Mouse (Mus musculus): ENCODE data around the gene Cxcl17. TPM values are rescaled to one million over a fixed set of nuclear protein-coding genes. Genes with fewer than 3 reads are reported as not detected.
"Not testable (repeated sequence)": the region's sequence is repeated elsewhere in the genome, so short reads cannot be mapped to it uniquely, and the experiment has no call there.

The Cxcl17 gene
- polyA plus RNA-seq (2016; fragmentation: Nextera tagmentation; extraction: Ambion mirVana) = 0.69 and 0.75 TPM in 2 replicates

DNA sequence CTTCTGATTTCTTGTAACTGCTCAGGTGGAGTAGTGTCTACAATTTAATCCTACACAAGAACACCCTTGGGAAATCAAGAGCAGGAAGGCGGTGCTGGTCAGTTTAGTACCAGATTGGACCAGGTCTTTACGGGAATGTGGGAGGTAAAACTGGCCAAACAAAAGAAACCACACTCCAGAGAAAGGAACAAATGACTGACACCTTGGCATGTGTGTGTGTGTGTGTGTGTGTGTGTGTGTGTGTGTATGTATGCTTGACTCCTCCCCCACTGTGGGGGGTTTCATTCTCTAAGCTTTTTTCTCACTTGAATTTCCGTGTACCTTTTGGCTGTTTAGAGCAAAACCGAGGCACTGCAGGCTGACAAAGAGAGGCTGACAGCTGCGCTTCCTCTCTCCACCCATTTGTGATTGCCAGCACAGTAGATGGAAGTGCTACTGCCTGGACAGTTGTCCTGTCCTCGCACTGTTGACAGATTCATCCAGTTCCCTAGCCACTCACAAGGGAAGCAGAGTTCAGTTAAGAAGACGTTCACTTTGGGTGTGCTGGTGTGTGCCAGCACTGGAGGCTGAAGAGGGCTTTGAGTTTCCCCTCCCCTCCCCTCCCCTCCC lies at the start of gene Cxcl17:
TSS of gene Cxcl17 (minus strand) at position 54 of the 609 bp plus-strand sequence.
- H3K27me3 ChIP-seq (replicated peaks; ENCODE audit: low read depth, poor library complexity, severe bottlenecking) = no peaks in the 10 kb centered on the region
- H3K36me3 ChIP-seq (replicated peaks) = no peaks in the 10 kb centered on the region
- no peak within 1 kb of the TSS for H3K27ac ChIP-seq (replicated peaks)
- H3K9me3 ChIP-seq = no peaks in the 10 kb centered on the region
- H3K4me3 ChIP-seq = no peak within 1 kb of the TSS
- no peak for DNase-seq (ENCODE audit: low spot score)
- 45% methylated on average over 7 of the region's 7 CpGs for WGBS
- H3K4me1 ChIP-seq = 0 out of 2 replicates have a peak, but pooled peaks cover 7% of the 10 kb centered on the region

DNA sequence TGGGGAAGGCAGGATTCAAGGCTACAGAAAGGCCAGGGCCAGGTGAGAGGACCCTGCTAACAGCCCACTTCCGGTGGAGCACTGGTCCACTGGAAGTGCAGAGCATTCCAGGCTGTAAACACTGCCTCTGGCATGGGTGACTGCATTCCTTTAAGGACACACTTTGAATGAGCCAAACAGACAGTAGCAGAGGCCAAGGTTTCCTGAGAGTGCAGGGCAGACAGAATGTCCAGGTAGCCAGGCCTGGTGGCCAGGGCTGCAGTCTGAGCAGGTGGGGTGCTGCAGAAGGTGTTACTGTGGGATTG lies 49.3 kb upstream of the Cxcl17 start:
- not testable (repeated sequence) for H3K27ac ChIP-seq (replicated peaks); DNase-seq (ENCODE audit: low spot score); H3K36me3 ChIP-seq (replicated peaks); H3K4me1 ChIP-seq; H3K27me3 ChIP-seq (replicated peaks; ENCODE audit: low read depth, poor library complexity, severe bottlenecking); H3K4me3 ChIP-seq; H3K9me3 ChIP-seq
- WGBS = no CpG with 5 or more reads among the region's 1 CpGs

DNA sequence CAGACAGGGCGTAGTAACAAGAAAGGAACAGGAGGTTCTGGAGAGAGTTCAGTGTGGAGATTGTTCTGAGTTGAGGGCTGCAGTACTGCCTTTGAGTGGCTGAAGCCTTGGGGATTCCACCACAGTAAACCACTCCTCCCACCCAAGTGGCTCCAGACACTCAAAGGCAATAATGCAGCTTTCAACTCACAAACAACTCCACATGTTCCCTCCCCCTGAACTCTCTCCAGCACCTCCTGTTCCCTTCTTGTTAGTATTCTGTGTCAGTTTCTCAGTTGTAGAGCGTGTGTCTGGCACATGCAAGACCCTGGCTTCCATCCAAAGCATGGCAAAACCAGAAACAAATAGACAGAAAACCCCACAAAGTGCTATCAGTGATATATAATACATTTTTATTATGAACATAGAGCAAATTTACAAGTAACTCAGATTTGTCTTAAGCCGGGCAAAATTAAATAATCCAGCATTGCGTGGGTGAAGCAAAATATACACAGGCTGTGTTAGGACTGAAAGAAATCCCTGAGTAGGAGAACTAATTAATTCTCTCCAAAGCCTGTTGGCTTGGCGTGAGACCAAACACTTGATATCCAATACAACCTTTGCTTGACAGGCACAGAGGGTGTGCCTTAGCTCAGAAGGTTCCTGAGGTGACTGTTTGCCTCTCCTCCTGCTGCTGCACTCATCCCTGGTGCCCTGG lies 48.8 kb upstream of the Cxcl17 start:
- not testable (repeated sequence) for H3K4me1 ChIP-seq; H3K36me3 ChIP-seq (replicated peaks); H3K27ac ChIP-seq (replicated peaks); H3K27me3 ChIP-seq (replicated peaks; ENCODE audit: low read depth, poor library complexity, severe bottlenecking); H3K4me3 ChIP-seq; H3K9me3 ChIP-seq; DNase-seq (ENCODE audit: low spot score)
- 86% methylated on average over 4 of the region's 5 CpGs for WGBS

DNA sequence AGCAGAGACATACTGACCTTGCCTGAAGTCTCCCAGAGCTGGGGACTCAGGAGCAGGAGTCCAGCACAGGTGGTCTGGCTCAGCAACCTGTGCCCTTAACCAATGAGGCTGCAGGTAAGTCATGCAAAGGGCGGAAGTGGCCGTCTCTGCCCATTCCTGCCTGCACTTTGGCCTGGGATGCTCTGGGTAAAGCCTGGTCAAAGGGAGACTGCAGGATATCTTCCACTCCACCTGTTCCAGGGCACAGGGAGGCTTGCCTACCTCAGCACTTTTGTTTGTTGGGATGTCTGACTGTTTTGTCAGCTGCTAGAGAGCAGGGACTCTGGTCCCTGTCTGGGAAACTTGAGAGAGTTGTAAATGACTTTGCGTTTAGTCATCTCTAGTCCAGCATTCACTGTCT lies 39.4 kb upstream of the Cxcl17 start:
- Histone ChIP-seq H3K27me3 (replicated peaks; ENCODE audit: low read depth, poor library complexity, severe bottlenecking) (no peaks in the 10 kb centered on the region), H3K9me3 (no peaks in the 10 kb centered on the region), H3K4me3 (no peak overlapping the region), H3K36me3 (replicated peaks) (no peaks in the 10 kb centered on the region), H3K27ac (replicated peaks) (no peak overlapping the region), H3K4me1 (peaks cover 8% of the 10 kb centered on the region)
- DNase-seq (ENCODE audit: low spot score) = no peak
- 82% methylated on average over 3 of the region's 3 CpGs for WGBS

DNA sequence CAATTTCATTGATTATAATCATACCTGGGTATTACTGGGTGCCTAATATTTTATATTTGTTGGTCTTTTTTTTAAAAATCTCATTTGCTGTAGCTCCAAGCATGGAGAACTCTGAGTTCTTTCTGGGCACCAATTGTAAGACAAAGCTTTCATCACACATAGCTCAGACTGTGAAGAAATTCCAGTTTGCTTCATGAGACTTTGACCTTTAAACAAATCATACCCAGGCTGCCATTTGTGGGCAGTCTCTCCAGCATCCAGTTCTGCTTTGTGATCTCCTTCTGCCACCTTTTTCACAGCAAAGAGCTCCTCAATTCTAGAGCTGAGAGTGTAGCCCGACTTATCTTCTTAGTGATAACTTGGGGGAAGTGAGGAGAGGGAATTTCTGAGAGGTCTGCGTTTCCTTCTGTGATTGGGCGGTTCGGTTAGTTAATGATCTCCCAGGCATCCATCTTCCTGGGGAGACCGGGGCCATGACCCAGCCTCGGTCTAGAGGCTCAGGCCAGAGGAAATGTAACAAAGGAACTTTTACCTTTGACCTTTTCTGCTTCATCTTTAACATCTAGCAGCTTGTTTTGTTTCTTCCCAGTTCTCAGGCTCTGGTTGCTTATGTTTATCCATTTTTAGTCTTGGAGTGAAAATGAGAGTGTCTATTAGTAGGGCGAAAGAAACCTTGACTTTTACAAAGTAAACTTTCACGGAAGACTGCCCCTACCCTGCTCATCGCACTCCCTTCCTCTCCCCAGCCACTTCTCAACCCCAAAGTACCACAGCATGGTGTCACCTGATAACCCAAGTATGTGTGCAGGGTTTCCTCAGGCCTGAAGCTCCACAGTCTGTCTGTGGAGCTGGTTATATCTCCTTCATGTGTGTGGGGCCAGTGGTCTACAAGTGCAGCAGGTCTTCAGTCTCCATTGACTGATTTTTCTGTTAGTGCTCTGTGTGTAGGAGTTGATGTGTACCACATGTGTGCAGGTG lies 37.5 kb upstream of the Cxcl17 start:
- no peaks in the 10 kb centered on the region for H3K9me3 ChIP-seq
- no peak overlapping the region for H3K4me3 ChIP-seq
- no peak overlapping the region for H3K27ac ChIP-seq (replicated peaks)
- no peaks in the 10 kb centered on the region for H3K36me3 ChIP-seq (replicated peaks)
- WGBS = 63% methylated on average over 9 of the region's 9 CpGs
- H3K27me3 ChIP-seq (replicated peaks; ENCODE audit: low read depth, poor library complexity, severe bottlenecking) = no peaks in the 10 kb centered on the region
- H3K4me1 ChIP-seq = peaks cover 8% of the 10 kb centered on the region
- DNase-seq (ENCODE audit: low spot score) = no peak

DNA sequence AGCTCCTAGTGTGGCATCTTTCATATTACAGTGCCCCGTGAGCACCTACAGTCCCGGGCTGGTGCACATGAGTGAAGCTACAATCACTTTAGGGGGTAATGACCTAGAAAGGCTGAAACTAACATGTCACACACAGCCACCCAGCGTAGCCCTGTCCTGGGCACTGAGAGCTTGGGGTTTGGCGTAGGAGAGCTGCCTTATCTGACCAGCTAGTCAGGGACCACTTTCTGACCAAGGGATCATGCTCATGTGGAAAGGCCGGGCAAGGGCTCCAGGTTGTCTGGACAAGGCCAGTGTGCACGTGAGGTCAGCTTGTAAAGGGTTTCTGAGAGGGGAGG lies 28.1 kb upstream of the Cxcl17 start:
- DNase-seq (ENCODE audit: low spot score) = no peak
- Histone ChIP-seq H3K36me3 (replicated peaks) (no peaks in the 10 kb centered on the region), H3K4me3 (no peak overlapping the region), H3K27me3 (replicated peaks; ENCODE audit: low read depth, poor library complexity, severe bottlenecking) (no peaks in the 10 kb centered on the region), H3K27ac (replicated peaks) (no peak overlapping the region), H3K4me1 (no peaks in the 10 kb centered on the region), H3K9me3 (no peaks in the 10 kb centered on the region)
- WGBS = 89% methylated on average over 6 of the region's 6 CpGs

DNA sequence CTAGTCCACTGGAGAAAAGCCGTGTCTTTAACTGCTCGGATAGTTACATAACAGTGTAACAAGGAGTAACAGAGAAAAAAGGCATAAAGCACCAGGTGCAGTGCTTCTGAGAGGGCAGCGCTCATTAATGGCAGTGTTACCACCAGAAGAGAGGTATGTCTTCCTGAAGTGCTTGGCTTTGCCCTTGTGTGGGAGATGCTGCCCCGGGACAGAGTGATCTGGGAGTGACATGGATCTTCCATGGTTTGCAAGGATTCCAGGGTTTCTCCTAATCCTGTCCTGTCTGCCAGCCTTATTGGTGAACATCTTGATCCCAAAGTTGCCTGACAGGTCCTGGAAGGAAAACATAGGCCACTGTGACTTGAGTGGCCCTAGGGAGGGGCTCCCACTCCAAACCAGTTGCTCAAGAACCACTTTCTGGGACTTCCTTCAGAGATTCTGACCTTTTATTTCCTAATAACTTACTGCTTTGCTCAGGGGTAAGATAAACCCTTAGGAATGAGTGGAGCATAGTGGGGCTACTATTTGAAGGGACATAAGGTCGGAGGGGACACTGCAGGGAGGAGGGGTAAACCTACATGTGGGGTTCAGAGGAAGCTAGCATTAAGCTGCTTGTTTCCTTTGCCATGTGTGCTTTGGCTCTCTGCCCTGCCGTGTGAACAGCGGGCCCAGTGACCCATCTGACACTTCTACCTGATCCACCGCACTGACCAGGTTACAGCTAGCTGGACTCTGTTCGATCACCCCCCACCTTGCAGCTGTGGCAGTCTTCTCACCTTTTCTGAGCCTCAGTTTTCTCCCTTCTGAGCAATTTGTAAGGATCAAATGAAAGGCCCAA lies 27.5 kb upstream of the Cxcl17 start:
- Histone ChIP-seq H3K4me1 (no peaks in the 10 kb centered on the region), H3K27ac (replicated peaks) (no peak overlapping the region), H3K9me3 (no peaks in the 10 kb centered on the region), H3K27me3 (replicated peaks; ENCODE audit: low read depth, poor library complexity, severe bottlenecking) (no peaks in the 10 kb centered on the region), H3K4me3 (no peak overlapping the region), H3K36me3 (replicated peaks) (no peaks in the 10 kb centered on the region)
- no peak for DNase-seq (ENCODE audit: low spot score)
- 86% methylated on average over 9 of the region's 9 CpGs for WGBS

DNA sequence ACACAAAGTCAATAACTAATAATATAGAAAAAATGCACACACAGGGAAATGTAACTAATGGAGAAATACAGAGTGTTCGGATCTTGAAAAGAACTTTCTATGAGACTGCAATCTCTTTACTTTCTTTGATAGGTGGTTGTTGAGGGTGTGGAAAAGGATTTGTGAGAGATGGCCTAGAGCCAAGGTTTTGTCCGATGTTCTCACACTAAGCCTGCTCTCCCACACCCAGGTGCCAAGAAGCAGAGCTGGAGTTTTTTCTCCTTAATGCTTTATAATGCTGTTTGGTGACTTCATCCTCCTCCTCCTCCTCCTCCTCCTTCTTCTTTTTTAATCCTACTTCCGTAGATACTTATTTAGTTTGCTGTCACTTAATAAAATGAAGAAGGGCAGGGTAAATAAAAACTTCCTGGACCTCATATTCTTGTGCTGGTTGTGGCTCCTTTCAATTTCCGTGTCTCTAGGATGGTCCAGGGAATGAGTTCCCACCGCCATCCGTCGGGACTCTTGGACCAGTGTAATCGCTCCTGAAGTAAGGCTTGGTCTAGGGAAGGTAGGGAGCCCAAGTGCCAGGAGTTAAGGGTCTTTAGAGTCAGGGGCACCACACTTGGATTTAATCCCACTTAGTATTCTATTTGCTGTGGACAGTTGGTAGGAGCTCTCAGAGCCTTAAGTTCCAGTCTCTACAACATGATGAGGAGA lies 26.6 kb upstream of the Cxcl17 start:
- Histone ChIP-seq H3K27ac (replicated peaks) (no peak overlapping the region), H3K9me3 (no peaks in the 10 kb centered on the region), H3K4me1 (no peaks in the 10 kb centered on the region), H3K36me3 (replicated peaks) (no peaks in the 10 kb centered on the region), H3K4me3 (no peak overlapping the region), H3K27me3 (replicated peaks; ENCODE audit: low read depth, poor library complexity, severe bottlenecking) (no peaks in the 10 kb centered on the region)
- 87% methylated on average over 8 of the region's 8 CpGs for WGBS
- DNase-seq (ENCODE audit: low spot score) = no peak

DNA sequence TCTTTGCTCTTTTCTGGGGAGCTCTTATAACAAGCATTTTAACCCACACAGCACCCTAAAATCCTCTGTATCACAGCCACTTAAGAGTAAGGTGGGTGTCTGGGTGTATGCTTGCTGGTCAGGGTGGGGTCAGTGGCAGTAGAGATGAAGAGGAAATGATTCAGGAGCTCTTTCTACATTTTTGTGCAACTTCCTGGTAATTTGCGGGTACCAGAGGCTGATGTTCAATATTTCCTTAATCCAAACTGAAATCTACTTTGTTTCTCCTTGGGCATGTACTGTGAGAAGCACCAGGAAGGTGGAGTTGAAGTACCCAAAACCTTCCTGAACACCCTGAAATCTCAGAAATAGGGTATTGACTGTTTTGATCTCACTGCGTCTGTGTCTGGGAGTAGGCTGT lies 24.0 kb upstream of the Cxcl17 start:
- 89% methylated on average over 2 of the region's 2 CpGs for WGBS
- Histone ChIP-seq H3K4me1 (peaks cover 12% of the 10 kb centered on the region), H3K36me3 (replicated peaks) (no peaks in the 10 kb centered on the region)

DNA sequence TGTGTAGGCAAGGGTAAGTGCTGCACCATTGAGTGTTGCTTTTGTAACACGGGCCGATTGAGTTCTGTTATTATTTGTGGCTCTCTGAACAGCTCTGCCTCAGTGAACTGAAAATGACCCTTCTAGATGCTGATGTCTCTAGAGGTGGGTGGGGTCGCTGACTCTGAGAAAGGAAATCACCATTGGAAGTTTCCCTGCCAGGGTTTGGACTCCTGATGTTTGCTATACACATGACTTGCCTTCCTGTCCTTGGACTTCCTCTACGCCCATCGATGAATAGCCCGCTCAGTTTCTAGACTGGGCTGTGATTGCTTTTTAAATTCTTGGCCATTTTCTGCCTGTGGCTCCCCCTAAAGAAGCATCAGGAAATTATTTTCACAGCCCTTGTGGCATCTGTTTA lies 23.5 kb upstream of the Cxcl17 start:
- Histone ChIP-seq H3K36me3 (replicated peaks) (no peaks in the 10 kb centered on the region), H3K27ac (replicated peaks) (no peak overlapping the region), H3K4me1 (peaks cover 12% of the 10 kb centered on the region), H3K4me3 (no peak overlapping the region), H3K9me3 (no peaks in the 10 kb centered on the region), H3K27me3 (replicated peaks; ENCODE audit: low read depth, poor library complexity, severe bottlenecking) (no peaks in the 10 kb centered on the region)
- DNase-seq (ENCODE audit: low spot score) = no peak
- WGBS = 82% methylated on average over 6 of the region's 6 CpGs

More for the DNA sequence above, 24.0 kb upstream of the Cxcl17 start:
- no peak for DNase-seq (ENCODE audit: low spot score)
- Histone ChIP-seq H3K9me3 (no peaks in the 10 kb centered on the region), H3K27me3 (replicated peaks; ENCODE audit: low read depth, poor library complexity, severe bottlenecking) (no peaks in the 10 kb centered on the region), H3K27ac (replicated peaks) (no peak overlapping the region), H3K4me3 (no peak overlapping the region)

DNA sequence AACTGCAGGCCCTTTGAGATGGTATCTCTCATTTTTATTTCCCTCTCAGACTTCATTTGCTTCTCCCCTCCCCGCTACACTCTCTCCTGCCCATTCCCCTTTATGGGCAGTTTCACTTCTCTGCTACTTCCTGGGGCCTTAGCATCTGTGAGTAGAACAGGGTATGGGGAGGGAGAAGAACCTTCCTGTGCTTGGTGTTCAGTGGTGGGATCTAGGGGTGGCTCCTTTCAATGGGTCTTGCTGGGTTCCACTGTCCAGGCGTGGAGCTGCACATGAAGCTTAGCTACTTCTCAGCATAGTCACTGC lies 22.8 kb upstream of the Cxcl17 start:
- Histone ChIP-seq H3K27me3 (replicated peaks; ENCODE audit: low read depth, poor library complexity, severe bottlenecking) (no peaks in the 10 kb centered on the region), H3K9me3 (no peaks in the 10 kb centered on the region), H3K36me3 (replicated peaks) (no peaks in the 10 kb centered on the region), H3K27ac (replicated peaks) (no peak overlapping the region), H3K4me3 (no peak overlapping the region), H3K4me1 (peaks cover 12% of the 10 kb centered on the region)
- no peak for DNase-seq (ENCODE audit: low spot score)
- WGBS = 84% methylated on average over 2 of the region's 2 CpGs
